Mouse (Mus musculus): ENCODE results near the gene Pdk2.
"Not testable (repeated sequence)": the region's sequence is repeated elsewhere in the genome, so short reads cannot be mapped to it uniquely, and the experiment has no call there.

Pdk2 gene

DNA sequence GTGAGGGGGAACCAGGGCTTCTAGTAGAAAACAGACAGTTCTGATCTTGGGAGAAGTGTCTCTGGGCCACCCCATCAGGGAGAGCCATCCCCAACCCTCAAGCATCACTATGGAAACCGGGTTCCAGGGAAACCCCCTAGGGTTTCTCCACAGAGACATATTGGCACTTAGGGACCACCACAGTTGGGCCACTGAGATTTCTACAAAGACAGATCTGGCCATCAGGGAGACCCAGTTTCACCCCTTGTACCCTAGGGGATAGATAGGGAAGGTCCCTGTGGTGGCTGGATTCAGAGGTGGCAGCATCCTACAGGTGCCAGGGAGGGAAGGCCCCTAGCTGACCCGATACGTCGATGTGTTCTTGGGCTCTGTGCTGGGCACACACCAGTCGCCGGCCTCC lies 14.3 kb downstream of the Pdk2 start:
- DNase-seq (ENCODE audit: low spot score in 2 of 2), result no peak

DNA sequence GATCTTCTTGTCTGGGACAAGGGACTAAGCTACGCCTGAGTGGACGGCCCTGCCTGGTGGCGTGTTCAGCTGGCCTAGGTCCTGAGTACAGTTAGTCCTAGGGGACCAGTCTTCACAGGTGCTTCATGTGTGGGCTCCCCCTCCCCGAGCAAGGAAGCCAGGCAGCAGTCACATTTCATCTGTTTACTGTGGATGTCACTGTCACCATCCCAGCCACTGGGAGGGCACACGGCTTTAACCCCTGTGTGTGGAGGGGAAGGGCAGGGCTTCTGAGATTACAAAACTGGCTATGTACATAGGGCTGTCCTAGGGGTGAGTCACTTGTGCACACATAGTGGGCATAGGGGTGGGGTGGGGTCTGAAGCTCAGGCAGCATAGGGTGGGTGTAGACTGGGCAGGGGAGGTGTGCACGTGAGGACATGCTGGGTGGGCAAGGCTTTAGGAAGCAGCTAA lies 15.0 kb downstream of the Pdk2 start:
- peak in 1 of 2 experiments; percentile 43 for DNase-seq (ENCODE audit: low spot score in 2 of 2)

DNA sequence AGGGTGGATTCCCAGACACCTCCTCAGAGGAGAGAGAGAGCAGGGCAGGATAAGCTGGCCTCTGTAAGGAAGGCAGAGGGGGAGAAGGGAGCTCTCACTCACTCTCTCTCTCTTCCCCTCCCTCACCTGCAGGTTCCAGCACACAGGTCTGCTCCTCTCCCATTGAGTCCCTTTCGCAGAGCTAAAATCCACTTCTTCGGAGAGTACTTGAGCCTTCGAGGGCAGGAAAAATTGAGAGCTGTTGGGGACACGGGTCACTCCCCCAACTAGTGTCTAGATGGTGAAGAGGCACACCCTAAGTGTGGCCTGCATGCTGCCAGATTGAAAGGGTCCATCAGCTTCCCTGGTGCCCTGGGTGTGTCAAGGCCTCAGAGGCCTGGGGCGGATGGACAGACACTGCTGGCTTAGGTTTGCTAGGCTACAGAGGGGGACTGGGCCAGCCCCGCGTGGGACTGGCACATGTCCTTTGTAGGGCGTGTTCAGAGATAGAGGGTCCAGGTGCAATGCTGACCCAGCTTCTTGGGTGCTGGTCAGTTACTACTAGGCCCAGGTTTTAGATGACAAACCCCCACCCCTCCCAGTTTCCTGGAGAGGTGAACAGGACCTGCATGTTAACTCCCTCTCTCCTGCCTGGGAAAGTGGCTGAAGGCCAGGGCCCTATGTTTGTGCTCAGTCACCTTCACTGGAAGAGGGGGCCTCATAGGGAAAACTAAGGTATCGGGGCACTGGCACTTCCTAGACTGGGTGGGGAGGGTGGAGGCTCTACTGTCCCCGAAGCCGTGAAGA lies 15.7 kb downstream of the Pdk2 start:
- no peak for DNase-seq (ENCODE audit: low spot score in 2 of 2)

- DNase-seq (ENCODE audit: low spot score in 2 of 2), result no peak
Measured at GRCm38 (mm10) chr11:95024439-95025184, 16.5 kb downstream of the Pdk2 start.

DNA sequence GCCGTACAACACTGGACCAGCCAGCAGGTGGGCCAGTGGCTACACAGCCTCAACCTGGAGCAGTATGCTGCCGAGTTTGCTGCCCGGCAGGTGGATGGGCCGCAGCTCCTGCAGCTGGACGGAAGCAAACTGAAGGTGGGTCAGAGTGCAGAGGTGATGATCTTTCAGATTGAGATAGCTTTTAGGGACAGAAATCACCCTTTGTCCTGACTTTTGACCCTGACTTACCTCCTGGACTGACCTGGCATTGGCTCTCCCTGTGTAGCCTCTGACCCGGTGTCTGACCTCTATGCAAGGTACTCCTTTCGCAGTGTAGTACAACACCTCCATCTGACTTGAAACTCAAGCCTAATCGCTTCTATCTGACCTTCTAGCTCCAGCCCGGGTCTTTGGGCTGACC lies 17.7 kb downstream of the Pdk2 start:
- DNase-seq (ENCODE audit: low spot score in 2 of 2), result no peak

- no peak for DNase-seq (ENCODE audit: low spot score in 2 of 2)
Measured at GRCm38 (mm10) chr11:95022237-95022992, 18.7 kb downstream of the Pdk2 start.

DNA sequence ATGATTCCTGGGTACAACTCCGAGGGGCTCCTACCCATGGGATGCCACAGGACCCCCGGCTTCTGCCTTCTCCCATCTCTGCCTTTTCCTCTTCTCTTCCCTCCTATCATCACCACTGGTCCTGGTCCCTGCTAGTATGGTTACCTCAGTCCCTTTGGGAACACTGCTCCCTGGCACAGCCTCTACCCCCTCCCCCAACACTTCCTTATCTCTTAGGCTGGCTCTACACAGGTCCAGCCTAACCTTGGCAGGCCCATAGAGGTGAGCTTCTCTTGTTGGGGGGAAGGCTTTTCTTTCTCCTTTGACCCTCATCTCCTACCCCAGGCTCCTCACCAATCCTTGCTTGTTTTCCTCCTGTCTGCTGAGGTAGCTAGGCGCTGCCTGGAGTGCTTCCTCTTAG lies 25.7 kb downstream of the Pdk2 start:
- no peak for DNase-seq (ENCODE audit: low spot score in 2 of 2)

GRCm38 (mm10) chr11:95012487-95012886 lies 28.7 kb downstream of the Pdk2 start:
- DNase-seq (ENCODE audit: low spot score in 2 of 2), result no peak

- no peak for DNase-seq (ENCODE audit: low spot score in 2 of 2)
Measured at GRCm38 (mm10) chr11:95012075-95012474, 29.1 kb downstream of the Pdk2 start.

GRCm38 (mm10) chr11:95011416-95011815 lies 29.7 kb downstream of the Pdk2 start:
- no peak for DNase-seq (ENCODE audit: low spot score in 2 of 2)

GRCm38 (mm10) chr11:95010841-95011403 lies 30.2 kb downstream of the Pdk2 start:
- DNase-seq (ENCODE audit: low spot score in 2 of 2), result not testable (repeated sequence)

DNA sequence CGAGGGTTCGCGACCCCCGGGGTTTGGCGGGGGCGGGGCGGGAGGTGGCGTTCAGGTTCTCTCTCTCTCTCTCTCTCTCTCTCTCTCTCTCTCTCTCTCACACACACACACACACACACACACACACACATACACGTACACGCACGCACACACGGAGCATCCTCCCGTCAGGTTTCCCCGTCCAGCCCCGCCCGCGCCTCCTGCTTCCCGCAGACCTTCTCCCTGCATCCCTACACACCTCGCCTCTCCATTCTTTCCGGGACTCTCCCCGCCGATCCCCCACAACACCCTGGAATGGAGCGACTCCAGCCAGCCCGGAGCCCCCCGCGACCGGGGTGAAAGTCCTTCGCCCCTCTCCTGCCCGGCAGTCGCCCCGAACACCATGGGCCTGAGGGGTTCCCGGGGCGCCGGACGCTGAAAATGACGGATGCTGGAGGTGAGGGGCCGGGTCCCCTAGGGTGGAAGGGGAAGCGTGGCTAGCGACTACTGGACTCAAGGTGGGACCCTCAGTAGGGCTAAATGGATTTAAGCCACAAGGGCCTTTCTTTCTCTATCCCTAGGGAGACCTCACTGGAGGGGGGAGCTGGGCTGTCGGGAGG lies 30.9 kb downstream of the Pdk2 start:
- no peak for DNase-seq (ENCODE audit: low spot score in 2 of 2)

- peak in 1 of 2 experiments; percentile 53 for DNase-seq (ENCODE audit: low spot score in 2 of 2)
Measured at GRCm38 (mm10) chr11:95009629-95010014, 31.5 kb downstream of the Pdk2 start, which contains the start of gene Samd14. Samd14 (plus strand) TSS chr11:95009879.

DNA sequence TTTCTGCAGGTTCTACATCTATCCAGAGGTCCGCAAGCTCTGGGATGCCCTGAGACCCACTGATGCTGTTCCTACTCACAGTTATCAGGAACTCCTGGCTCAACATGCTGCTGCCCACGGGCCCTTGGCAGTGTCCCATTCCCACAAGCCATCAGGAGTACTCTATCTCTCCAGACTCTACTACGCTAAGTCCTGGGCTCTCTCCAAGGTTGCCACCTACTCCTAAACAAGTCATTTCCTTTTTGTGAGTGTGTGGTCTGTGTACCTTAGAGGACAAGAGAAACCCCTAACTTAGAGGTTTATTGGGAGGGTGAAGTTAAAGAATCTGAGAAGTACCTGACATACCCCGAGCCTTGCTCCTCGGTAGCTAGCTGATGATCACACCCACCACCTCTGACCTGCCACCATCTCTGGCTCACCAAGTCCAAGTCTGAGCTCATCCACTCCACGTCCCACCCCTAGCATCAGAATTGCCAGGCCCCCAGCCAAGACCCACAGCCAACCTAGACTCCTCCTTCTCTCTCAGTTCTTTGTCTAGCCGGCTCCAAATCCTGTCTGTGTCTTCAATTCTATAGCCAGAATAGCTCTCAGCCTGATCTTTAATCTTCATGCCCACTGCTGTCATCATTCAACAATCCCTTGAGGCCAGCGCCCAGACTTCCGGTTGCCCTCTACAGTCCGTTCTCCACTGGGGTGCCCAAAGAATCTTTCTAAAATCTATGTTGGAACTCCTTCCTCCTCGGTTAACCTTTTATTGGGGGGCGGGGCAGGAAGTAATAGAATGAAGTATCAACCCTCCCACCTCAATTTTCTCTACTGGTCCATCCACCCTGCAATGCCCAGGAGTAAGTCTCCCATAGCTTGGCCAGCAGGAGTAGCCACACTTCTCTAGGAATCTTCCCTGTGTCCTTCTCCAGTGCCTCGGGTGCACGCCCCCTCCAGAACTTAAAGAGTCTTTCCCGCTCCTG lies 32.2 kb downstream of the Pdk2 start:
- DNase-seq (ENCODE audit: low spot score in 2 of 2), result no peak

- no peak for DNase-seq (ENCODE audit: low spot score in 2 of 2)
Measured at GRCm38 (mm10) chr11:95007418-95007817, 33.7 kb downstream of the Pdk2 start.

- peak; percentile 69 to 75 for DNase-seq (ENCODE audit: low spot score in 2 of 2)
Measured at GRCm38 (mm10) chr11:95006525-95007219, 34.5 kb downstream of the Pdk2 start.

GRCm38 (mm10) chr11:95006038-95006437 lies 35.1 kb downstream of the Pdk2 start:
- no peak for DNase-seq (ENCODE audit: low spot score in 2 of 2)

DNA sequence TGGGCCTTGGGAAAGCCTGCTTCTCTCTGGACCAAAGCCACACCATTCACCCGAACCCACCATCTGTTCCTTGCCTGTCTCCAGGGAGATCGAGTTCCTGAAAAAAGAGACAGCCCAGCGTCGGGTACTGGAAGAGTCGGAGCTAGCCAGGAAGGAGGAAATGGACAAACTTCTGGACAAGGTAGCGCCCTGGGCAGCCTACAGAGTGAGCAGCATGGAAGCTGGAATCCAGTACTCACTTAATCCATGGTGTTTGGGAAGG lies 36.3 kb downstream of the Pdk2 start:
- no peak for DNase-seq (ENCODE audit: low spot score in 2 of 2)

- DNase-seq (ENCODE audit: low spot score in 2 of 2), result no peak
Measured at GRCm38 (mm10) chr11:95004136-95004936, 36.8 kb downstream of the Pdk2 start.

Data from urinary bladder, adult 18-20 months (tissue).